Mouse (Mus musculus): ENCODE data around the gene Bcat1. TPM values are rescaled to one million over a fixed set of nuclear protein-coding genes. Genes with fewer than 3 reads are reported as not detected.

Gene Bcat1
- total and polyA plus RNA-seq, 2 experiments from 2014 or later = 57.0 to 96.8 TPM

DNA sequence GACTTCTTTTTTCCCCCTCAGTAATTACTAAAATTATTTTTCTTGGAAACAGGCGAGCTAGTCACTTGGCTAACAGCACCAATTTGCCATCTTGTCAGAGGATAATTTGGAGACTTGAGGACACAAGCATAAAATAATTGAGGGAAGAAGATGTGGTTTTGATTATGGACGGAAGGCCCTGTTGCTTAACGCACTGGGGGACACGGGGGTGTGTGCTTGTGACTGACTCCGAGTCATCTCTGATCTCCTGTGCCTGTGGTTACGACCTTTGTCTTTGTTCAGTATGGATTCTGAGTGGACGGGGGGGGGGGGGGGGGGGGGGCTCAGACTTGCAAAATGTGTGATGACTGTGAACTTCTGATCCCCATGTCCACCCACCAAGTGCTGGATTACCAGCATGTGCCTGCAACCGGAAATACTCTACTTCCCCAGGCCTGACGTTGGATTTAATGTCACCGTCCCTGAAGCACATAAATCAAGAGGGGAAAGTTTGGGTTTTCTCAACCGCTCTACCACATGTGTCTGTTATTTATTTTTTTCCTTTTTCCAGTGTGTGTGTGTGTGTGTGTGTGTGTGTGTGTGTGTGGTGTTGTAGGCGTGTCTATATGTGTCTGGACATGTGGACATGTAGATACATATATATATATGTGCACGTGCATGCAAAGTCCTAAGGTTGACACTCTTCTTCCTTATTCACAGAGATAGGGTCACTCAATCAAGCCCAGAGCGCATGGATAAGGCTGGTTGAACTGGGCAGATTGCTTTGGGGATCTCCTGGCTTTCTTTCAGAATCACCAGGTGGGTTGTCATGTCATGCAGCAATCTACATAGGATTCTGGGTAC, 73.7 kb downstream of the Bcat1 start:
- TF ChIP-seq CTCF (IDR thresholded peaks at IDR 0.05) = no peak
- no peaks in the 10 kb centered on the region for H3K27me3 ChIP-seq (ENCODE audit: insufficient read depth, low read length)
- H3K27ac ChIP-seq (ENCODE audit: low read depth, low read length) = no peak overlapping the region
- H3K9me3 ChIP-seq (ENCODE audit: low read length) = no peaks in the 10 kb centered on the region
- WGBS = 86% methylated on average over 13 of the region's 14 CpGs
- no peak overlapping the region for H3K4me2 ChIP-seq (ENCODE audit: low read depth, low read length, poor library complexity, severe bottlenecking)
- H3K4me3 ChIP-seq (ENCODE audit: low read depth, low read length) = no peak overlapping the region
- DNase-seq (ENCODE audit: low spot score) = no peak
- ATAC-seq (ENCODE audit: low FRiP score) = no peak
- no peak overlapping the region for H3K9ac ChIP-seq (replicated peaks; ENCODE audit: low read length, poor library complexity, severe bottlenecking)
- no peaks in the 10 kb centered on the region for H3K4me1 ChIP-seq (ENCODE audit: insufficient read depth, low read length)
- peaks cover 38% of the 10 kb centered on the region; the same call in 1 of the 2 replicates for H3K36me3 ChIP-seq (ENCODE audit: insufficient read depth, low read length)

DNA sequence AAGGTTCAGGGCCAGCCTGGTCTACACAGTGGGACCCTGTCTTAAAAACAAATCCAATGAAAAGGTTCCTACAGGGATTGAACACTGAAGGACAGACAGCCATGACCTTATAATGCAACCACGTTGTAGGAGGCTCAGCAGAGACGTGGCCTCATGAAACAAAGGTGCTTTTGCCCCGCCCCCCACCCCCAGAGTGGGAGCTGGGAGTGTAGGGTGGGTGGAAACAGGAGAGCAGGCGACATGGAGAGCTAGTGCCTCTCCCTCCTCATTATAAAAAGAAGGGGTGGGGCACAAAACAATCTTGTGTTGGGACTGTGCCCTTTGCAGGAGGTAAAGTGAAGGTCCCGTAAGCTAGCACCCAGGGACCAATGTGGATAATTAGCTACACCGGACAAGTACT, 74.5 kb downstream of the Bcat1 start:
- Histone ChIP-seq H3K4me2 (ENCODE audit: low read depth, low read length, poor library complexity, severe bottlenecking) (no peak overlapping the region), H3K9me3 (ENCODE audit: low read length) (no peaks in the 10 kb centered on the region), H3K4me1 (ENCODE audit: insufficient read depth, low read length) (no peaks in the 10 kb centered on the region), H3K27ac (ENCODE audit: low read depth, low read length) (no peak overlapping the region), H3K9ac (replicated peaks; ENCODE audit: low read length, poor library complexity, severe bottlenecking) (no peak overlapping the region), H3K27me3 (ENCODE audit: insufficient read depth, low read length) (no peaks in the 10 kb centered on the region), H3K36me3 (ENCODE audit: insufficient read depth, low read length) (peaks cover 39% of the 10 kb centered on the region), H3K4me3 (ENCODE audit: low read depth, low read length) (no peak overlapping the region)
- DNase-seq (ENCODE audit: low spot score) = no peak
- no peak for ATAC-seq (ENCODE audit: low FRiP score)
- whole genome bisulfite sequencing = 73% methylated on average over 6 of the region's 6 CpGs
- TF ChIP-seq CTCF (IDR thresholded peaks at IDR 0.05) = no peak

GRCm38 (mm10) chr6:144997229-144997628, 78.8 kb downstream of the Bcat1 start:
- no peak for ATAC-seq (ENCODE audit: low FRiP score)
- Histone ChIP-seq H3K4me1 (ENCODE audit: insufficient read depth, low read length) (no peaks in the 10 kb centered on the region), H3K36me3 (ENCODE audit: insufficient read depth, low read length) (peaks cover 40% of the 10 kb centered on the region), H3K27ac (ENCODE audit: low read depth, low read length) (no peak overlapping the region), H3K4me2 (ENCODE audit: low read depth, low read length, poor library complexity, severe bottlenecking) (no peak overlapping the region), H3K9me3 (ENCODE audit: low read length) (no peaks in the 10 kb centered on the region), H3K9ac (replicated peaks; ENCODE audit: low read length, poor library complexity, severe bottlenecking) (no peak overlapping the region), H3K27me3 (ENCODE audit: insufficient read depth, low read length) (no peaks in the 10 kb centered on the region), H3K4me3 (ENCODE audit: low read depth, low read length) (no peak overlapping the region)
- peak; percentile 65 for TF ChIP-seq CTCF (IDR thresholded peaks at IDR 0.05)
- 81% methylated on average over 3 of the region's 3 CpGs for WGBS
- DNase-seq (ENCODE audit: low spot score) = peak; percentile 24

DNA sequence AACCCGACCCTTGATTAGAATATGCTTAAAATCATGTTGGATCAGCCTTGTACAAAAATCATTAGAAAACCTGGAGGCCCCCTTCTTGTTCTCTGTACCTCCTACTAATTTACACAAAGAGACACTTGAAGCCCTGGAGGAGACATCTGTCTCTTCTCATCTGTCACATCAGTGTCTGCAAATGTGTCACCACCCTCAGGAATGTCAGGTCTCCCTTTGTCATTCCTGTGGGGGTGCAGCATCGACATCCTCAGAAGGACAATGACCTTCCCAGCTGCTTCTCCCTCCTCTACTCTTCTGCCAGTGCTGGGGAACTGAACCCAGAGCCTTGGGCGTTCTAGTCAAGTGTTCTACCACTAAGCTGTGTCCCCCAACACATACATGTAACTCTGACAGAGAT, 83.9 kb downstream of the Bcat1 start:
- TF ChIP-seq CTCF (IDR thresholded peaks at IDR 0.05) = no peak
- Histone ChIP-seq H3K9me3 (ENCODE audit: low read length) (no peaks in the 10 kb centered on the region), H3K4me3 (ENCODE audit: low read depth, low read length) (no peak overlapping the region), H3K36me3 (ENCODE audit: insufficient read depth, low read length) (peaks cover 9% of the 10 kb centered on the region; the same call in 1 of the 2 replicates), H3K4me2 (ENCODE audit: low read depth, low read length, poor library complexity, severe bottlenecking) (no peak overlapping the region), H3K9ac (replicated peaks; ENCODE audit: low read length, poor library complexity, severe bottlenecking) (no peak overlapping the region), H3K27ac (ENCODE audit: low read depth, low read length) (no peak overlapping the region), H3K4me1 (ENCODE audit: insufficient read depth, low read length) (no peaks in the 10 kb centered on the region), H3K27me3 (ENCODE audit: insufficient read depth, low read length) (no peaks in the 10 kb centered on the region)
- ATAC-seq (ENCODE audit: low FRiP score) (no peak), DNase-seq (ENCODE audit: low spot score) (no peak)
- 60% methylated on average over 3 of the region's 3 CpGs for WGBS

- peak; percentile 30 for TF ChIP-seq CTCF (IDR thresholded peaks at IDR 0.05)
- Histone ChIP-seq H3K36me3 (ENCODE audit: insufficient read depth, low read length) (0 out of 2 replicates have a peak, but pooled peaks cover 2% of the 10 kb centered on the region), H3K4me1 (ENCODE audit: insufficient read depth, low read length) (no peaks in the 10 kb centered on the region), H3K9ac (replicated peaks; ENCODE audit: low read length, poor library complexity, severe bottlenecking) (no peak overlapping the region), H3K27ac (ENCODE audit: low read depth, low read length) (no peak overlapping the region), H3K4me2 (ENCODE audit: low read depth, low read length, poor library complexity, severe bottlenecking) (no peak overlapping the region), H3K4me3 (ENCODE audit: low read depth, low read length) (no peak overlapping the region), H3K9me3 (ENCODE audit: low read length) (no peaks in the 10 kb centered on the region), H3K27me3 (ENCODE audit: insufficient read depth, low read length) (no peaks in the 10 kb centered on the region)
- no peak for ATAC-seq (ENCODE audit: low FRiP score)
- 89% methylated on average over 4 of the region's 4 CpGs for WGBS
- DNase-seq (ENCODE audit: low spot score) = no peak
Measured at GRCm38 (mm10) chr6:144989193-144989592, 86.8 kb downstream of the Bcat1 start.

- ATAC-seq (ENCODE audit: low FRiP score) (no peak), DNase-seq (ENCODE audit: low spot score) (no peak)
- no peaks in the 10 kb centered on the region for H3K36me3 ChIP-seq (ENCODE audit: insufficient read depth, low read length)
- no peaks in the 10 kb centered on the region for H3K4me1 ChIP-seq (ENCODE audit: insufficient read depth, low read length)
- H3K27me3 ChIP-seq (ENCODE audit: insufficient read depth, low read length) = no peaks in the 10 kb centered on the region
- 87% methylated on average over 6 of the region's 6 CpGs for WGBS
- H3K27ac ChIP-seq (ENCODE audit: low read depth, low read length) = no peak overlapping the region
- H3K9me3 ChIP-seq (ENCODE audit: low read length) = no peaks in the 10 kb centered on the region
- no peak overlapping the region for H3K4me3 ChIP-seq (ENCODE audit: low read depth, low read length)
- H3K4me2 ChIP-seq (ENCODE audit: low read depth, low read length, poor library complexity, severe bottlenecking) = no peak overlapping the region
- TF ChIP-seq CTCF (IDR thresholded peaks at IDR 0.05) = no peak
- no peak overlapping the region for H3K9ac ChIP-seq (replicated peaks; ENCODE audit: low read length, poor library complexity, severe bottlenecking)
Measured at GRCm38 (mm10) chr6:144987676-144988075, 88.3 kb downstream of the Bcat1 start.
